7 mouse cellular contexts compared by ENCODE assay signal in genomic region chr11:118355205-118355604, GRCm38 (mm10). TPM values are rescaled to one million over a fixed set of nuclear protein-coding genes. Genes with fewer than 3 reads are reported as not detected.
A peak's percentile ranks its signal among the peaks of the same experiment; 100 is the strongest.
DNase-seq lines count a peak whose midpoint lies in the region; ATAC-seq and TF ChIP-seq lines count a peak whose summit lies in the region.

No protein-coding gene starts in this region.

- H3K27ac ChIP-seq in embryonic facial prominence, embryonic 13.5 days: peak overlapping the region; percentile 97
- peak overlapping the region; percentile 96 for H3K27ac ChIP-seq in heart, embryonic 10.5 days
- H3K27ac ChIP-seq in kidney, embryonic 14.5 days (ENCODE audit: low read depth, low read length): peak overlapping the region; percentile 90
- H3K27ac ChIP-seq in limb, embryonic 15.5 days: peak overlapping the region; percentile 97
- H3K27ac ChIP-seq in midbrain, postnatal 0 days (ENCODE audit: low read depth, low read length): peak overlapping the region; percentile 91

- peak; percentile 91 for ATAC-seq in embryonic facial prominence, embryonic 13.5 days (ENCODE audit: insufficient number of reproducible peaks, insufficient read depth, low FRiP score, low TSS enrichment, low read depth)
- ATAC-seq in kidney, embryonic 14.5 days (ENCODE audit: low FRiP score, low TSS enrichment): peak; percentile 93
- peak; percentile 83 for ATAC-seq in limb, embryonic 15.5 days (ENCODE audit: insufficient number of reproducible peaks, low FRiP score, low TSS enrichment, low read depth)
- ATAC-seq in midbrain, postnatal 0 days (ENCODE audit: low FRiP score): peak; percentile 93

- H3K27me3 ChIP-seq in embryonic facial prominence, embryonic 13.5 days: no peaks in the 10 kb centered on the region
- H3K27me3 ChIP-seq in heart, embryonic 10.5 days (ENCODE audit: insufficient read depth, poor library complexity, severe bottlenecking): no peaks in the 10 kb centered on the region; the same call in 1 of the 2 replicates
- H3K27me3 ChIP-seq in kidney, embryonic 14.5 days (ENCODE audit: control insufficient read depth, insufficient read depth, low read length): no peaks in the 10 kb centered on the region
- no peaks in the 10 kb centered on the region for H3K27me3 ChIP-seq in limb, embryonic 15.5 days
- no peaks in the 10 kb centered on the region for H3K27me3 ChIP-seq in midbrain, postnatal 0 days (ENCODE audit: insufficient read depth, low read length)

- H3K36me3 ChIP-seq in embryonic facial prominence, embryonic 13.5 days: peaks cover 17% of the 10 kb centered on the region
- peaks cover 12% of the 10 kb centered on the region; the same call in 1 of the 2 replicates for H3K36me3 ChIP-seq in heart, embryonic 10.5 days
- peaks cover 2% of the 10 kb centered on the region; the same call in 1 of the 2 replicates for H3K36me3 ChIP-seq in kidney, embryonic 14.5 days (ENCODE audit: control insufficient read depth, insufficient read depth, low read length)
- H3K36me3 ChIP-seq in limb, embryonic 15.5 days: 0 out of 2 replicates have a peak, but pooled peaks cover 14% of the 10 kb centered on the region
- H3K36me3 ChIP-seq in midbrain, postnatal 0 days (ENCODE audit: insufficient read depth, low read length): no peaks in the 10 kb centered on the region

- DNase-seq in adrenal gland, postnatal 4 days (ENCODE audit: low spot score in 2 of 2): peak; percentile 64 to 73
- DNase-seq in heart, embryonic 10.5 days (ENCODE audit: low spot score): no peak
- peak; percentile 88 for DNase-seq in midbrain, postnatal 0 days (ENCODE audit: low spot score)
- peak; percentile 58 to 82 for DNase-seq in spleen, postnatal 10 days (ENCODE audit: low spot score in 2 of 2)

- H3K4me2 ChIP-seq in embryonic facial prominence, embryonic 13.5 days: peak overlapping the region; percentile 79
- H3K4me2 ChIP-seq in kidney, embryonic 14.5 days (replicated peaks; ENCODE audit: low read depth, low read length): peak overlapping the region; percentile 89
- peak overlapping the region; percentile 79 for H3K4me2 ChIP-seq in limb, embryonic 15.5 days
- H3K4me2 ChIP-seq in midbrain, postnatal 0 days (ENCODE audit: low read depth, low read length, poor library complexity, severe bottlenecking): peak overlapping the region; percentile 88

- H3K9ac ChIP-seq in embryonic facial prominence, embryonic 13.5 days: peak overlapping the region; percentile 98
- peak overlapping the region; percentile 94 for H3K9ac ChIP-seq in kidney, embryonic 14.5 days (ENCODE audit: low read depth, low read length)
- H3K9ac ChIP-seq in limb, embryonic 15.5 days: peak overlapping the region; percentile 91
- peak overlapping the region; percentile 90 for H3K9ac ChIP-seq in midbrain, postnatal 0 days (replicated peaks; ENCODE audit: low read length, poor library complexity, severe bottlenecking)

- H3K4me3 ChIP-seq in embryonic facial prominence, embryonic 13.5 days: peak overlapping the region; percentile 91
- H3K4me3 ChIP-seq in heart, embryonic 10.5 days: peak overlapping the region; percentile 80
- peak overlapping the region; percentile 82 for H3K4me3 ChIP-seq in kidney, embryonic 14.5 days (ENCODE audit: low read length)
- peak overlapping the region; percentile 91 for H3K4me3 ChIP-seq in limb, embryonic 15.5 days
- H3K4me3 ChIP-seq in midbrain, postnatal 0 days (ENCODE audit: low read depth, low read length): peak overlapping the region; percentile 87

- peaks cover 50% of the 10 kb centered on the region for H3K4me1 ChIP-seq in embryonic facial prominence, embryonic 13.5 days
- H3K4me1 ChIP-seq in heart, embryonic 10.5 days: peaks cover 38% of the 10 kb centered on the region
- H3K4me1 ChIP-seq in kidney, embryonic 14.5 days (ENCODE audit: control insufficient read depth, insufficient read depth, low read length): peaks cover 25% of the 10 kb centered on the region
- H3K4me1 ChIP-seq in limb, embryonic 15.5 days: peaks cover 55% of the 10 kb centered on the region
- H3K4me1 ChIP-seq in midbrain, postnatal 0 days (ENCODE audit: insufficient read depth, low read length): peaks cover 13% of the 10 kb centered on the region

- peak; percentile 75 for TF ChIP-seq CTCF in midbrain, postnatal 0 days (IDR thresholded peaks at IDR 0.05)

- no peaks in the 10 kb centered on the region for H3K9me3 ChIP-seq in embryonic facial prominence, embryonic 13.5 days
- no peaks in the 10 kb centered on the region for H3K9me3 ChIP-seq in heart, embryonic 10.5 days
- no peaks in the 10 kb centered on the region for H3K9me3 ChIP-seq in kidney, embryonic 14.5 days (ENCODE audit: control insufficient read depth, low read length)
- no peaks in the 10 kb centered on the region for H3K9me3 ChIP-seq in limb, embryonic 15.5 days
- no peaks in the 10 kb centered on the region for H3K9me3 ChIP-seq in midbrain, postnatal 0 days (ENCODE audit: low read length)

- WGBS in embryonic facial prominence, embryonic 13.5 days: under 1% methylated on average over 39 of the region's 43 CpGs
- WGBS in heart, embryonic 10.5 days: under 1% methylated on average over 40 of the region's 43 CpGs
- under 1% methylated on average over 38 of the region's 43 CpGs for WGBS in kidney, embryonic 14.5 days
- 0% methylated on average over 38 of the region's 43 CpGs for WGBS in limb, embryonic 15.5 days
- WGBS in midbrain, postnatal 0 days: under 1% methylated on average over 24 of the region's 43 CpGs

RNA-seq across cellular contexts. Expression of gene Timp2, which starts 0.3 kb away (rescaled TPM):
- total RNA-seq in adrenal gland, postnatal 4 days (2021): 100 to 1,000 TPM; 107 to 108 TPM
- 117 and 132 TPM in 2 replicates for polyA plus RNA-seq in embryonic facial prominence, embryonic 13.5 days (2015; fragmentation: Nextera tagmentation; extraction: Ambion mirVana)
- polyA plus RNA-seq in heart, embryonic 10.5 days (2016; fragmentation: Nextera tagmentation; extraction: Ambion mirVana): 37.4 and 39.2 TPM in 2 replicates
- polyA plus RNA-seq in kidney, embryonic 14.5 days (2014; fragmentation: Nextera tagmentation; extraction: Ambion mirVana): 58.7 and 102 TPM in 2 replicates
- polyA plus RNA-seq in limb, embryonic 15.5 days (2015; fragmentation: Nextera tagmentation; extraction: Ambion mirVana): 140 and 168 TPM in 2 replicates
- 212 and 217 TPM in 2 replicates for total RNA-seq in midbrain, postnatal 0 days (2014; rRNA removed)
- polyA plus RNA-seq in midbrain, postnatal 0 days (2015; fragmentation: Nextera tagmentation; extraction: Ambion mirVana): 129 and 140 TPM in 2 replicates

RNA-seq across cellular contexts. Expression of gene Cep295nl, which starts 12.9 kb away (rescaled TPM):
- 1 to 10 TPM; 1.4 to 2.1 TPM for total RNA-seq in adrenal gland, postnatal 4 days (2021)
- polyA plus RNA-seq in embryonic facial prominence, embryonic 13.5 days (2015; fragmentation: Nextera tagmentation; extraction: Ambion mirVana): 0.58 and 0.74 TPM in 2 replicates
- 0.20 and 0.38 TPM in 2 replicates for polyA plus RNA-seq in heart, embryonic 10.5 days (2016; fragmentation: Nextera tagmentation; extraction: Ambion mirVana)
- polyA plus RNA-seq in kidney, embryonic 14.5 days (2014; fragmentation: Nextera tagmentation; extraction: Ambion mirVana): 0.41 and 0.42 TPM in 2 replicates
- 1.2 and 1.5 TPM in 2 replicates for polyA plus RNA-seq in limb, embryonic 15.5 days (2015; fragmentation: Nextera tagmentation; extraction: Ambion mirVana)
- 0.16 and 0.71 TPM in 2 replicates for total RNA-seq in midbrain, postnatal 0 days (2014; rRNA removed)
- 0.13 and 0.22 TPM in 2 replicates for polyA plus RNA-seq in midbrain, postnatal 0 days (2015; fragmentation: Nextera tagmentation; extraction: Ambion mirVana)

RNA-seq across cellular contexts. Expression of gene Lgals3bp, which starts 46.7 kb away (rescaled TPM):
- total RNA-seq in adrenal gland, postnatal 4 days (2021): 10 to 100 TPM; 60.6 to 61.6 TPM
- polyA plus RNA-seq in embryonic facial prominence, embryonic 13.5 days (2015; fragmentation: Nextera tagmentation; extraction: Ambion mirVana): 5.6 and 6.8 TPM in 2 replicates
- 5.1 and 6.2 TPM in 2 replicates for polyA plus RNA-seq in heart, embryonic 10.5 days (2016; fragmentation: Nextera tagmentation; extraction: Ambion mirVana)
- 11.8 and 13.0 TPM in 2 replicates for polyA plus RNA-seq in kidney, embryonic 14.5 days (2014; fragmentation: Nextera tagmentation; extraction: Ambion mirVana)
- 8.0 and 11.5 TPM in 2 replicates for polyA plus RNA-seq in limb, embryonic 15.5 days (2015; fragmentation: Nextera tagmentation; extraction: Ambion mirVana)
- total RNA-seq in midbrain, postnatal 0 days (2014; rRNA removed): 17.4 and 19.0 TPM in 2 replicates
- 14.2 and 14.9 TPM in 2 replicates for polyA plus RNA-seq in midbrain, postnatal 0 days (2015; fragmentation: Nextera tagmentation; extraction: Ambion mirVana)
